In the genomic region with DNA sequence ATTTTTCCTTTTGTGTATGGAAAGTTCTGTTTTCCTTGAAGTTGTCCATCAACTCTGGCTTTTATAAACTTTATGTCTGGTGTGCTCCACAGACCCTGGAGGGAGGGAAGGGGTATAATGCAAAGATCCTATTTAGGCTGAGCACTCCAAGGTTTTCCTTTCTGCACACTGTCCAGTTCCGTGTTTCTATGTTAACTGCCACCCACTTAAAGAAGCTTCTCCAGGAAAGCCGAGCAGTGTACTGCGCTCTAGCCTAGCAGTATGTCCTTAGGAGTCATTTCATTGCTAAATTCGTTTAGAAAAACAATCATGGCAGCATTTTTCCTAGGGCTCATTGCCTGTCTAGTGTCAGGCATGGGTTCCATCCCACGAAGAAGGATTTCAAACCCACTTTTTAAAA, we compare ENCODE assay signal across 17 mouse cellular contexts.
"Had no signal": no experiment of that assay in that cellular context is flagged by ENCODE, and none has a peak within 500 bp of the region (broad histone marks: within the 10 kb centered on the region; RNA-seq: fewer than 3 reads in every experiment).

No protein-coding gene starts in this region.

- ATAC-seq: liver, embryonic 12.5 days; liver, postnatal 0 days; lung, postnatal 0 days; midbrain, embryonic 13.5 days; midbrain, embryonic 15.5 days; midbrain, embryonic 16.5 days had no signal

- DNase-seq: left cerebral cortex, postnatal 4 days; liver; liver, embryonic 13.5 days; liver, postnatal 0 days; lung, adult 18-20 months; lung, adult 2 months; lung, embryonic 14.5 days; lung, postnatal 10 days; lung, postnatal 14 days; lung, postnatal 36 days; lung, postnatal 4 days; midbrain, embryonic 14.5 days had no signal
